Mouse (Mus musculus) E14TG2a.4 (cell line): Measurements from ENCODE around the gene Nudt5.

ENCODE experiments used
- H3K27me3 ChIP-seq: 2 replicates; pipeline ENCODE4 v1.6.1; 2014; ENCODE audit warnings: low read length, control low read depth; ENCODE audit not compliant: insufficient read depth
- H3K36me3 ChIP-seq: 2 replicates; pipeline ENCODE4 v1.6.1; 2014; ENCODE audit warnings: low read length, control low read depth; ENCODE audit not compliant: insufficient read depth
- H3K4me1 ChIP-seq: replicated peaks from 2 replicates; pipeline ENCODE4 v1.6.1; 2014; ENCODE audit warnings: low read depth, low read length, control low read depth
- H3K4me3 ChIP-seq: replicated peaks from 2 replicates; pipeline ENCODE4 v1.5.1; 2014; ENCODE audit warnings: mild to moderate bottlenecking, low read length
- H3K9me3 ChIP-seq: 2 replicates; pipeline ENCODE4 v1.6.1; 2014; ENCODE audit warnings: low read length, control low read depth
- CTCF ChIP-seq: conservative IDR thresholded peaks from 2 replicates; pipeline ENCODE4 v1.5.1; 2014; ENCODE audit warnings: low read length
- NANOG ChIP-seq: IDR thresholded peaks from 2 replicates; pipeline ENCODE4 v1.6.1; 2014; ENCODE audit warnings: borderline replicate concordance, low read length, mixed read lengths
- POU5F1 ChIP-seq: IDR thresholded peaks from 2 replicates; pipeline ENCODE4 v1.6.1; 2014; ENCODE audit warnings: low read length, borderline replicate concordance

The Nudt5 gene

DNA sequence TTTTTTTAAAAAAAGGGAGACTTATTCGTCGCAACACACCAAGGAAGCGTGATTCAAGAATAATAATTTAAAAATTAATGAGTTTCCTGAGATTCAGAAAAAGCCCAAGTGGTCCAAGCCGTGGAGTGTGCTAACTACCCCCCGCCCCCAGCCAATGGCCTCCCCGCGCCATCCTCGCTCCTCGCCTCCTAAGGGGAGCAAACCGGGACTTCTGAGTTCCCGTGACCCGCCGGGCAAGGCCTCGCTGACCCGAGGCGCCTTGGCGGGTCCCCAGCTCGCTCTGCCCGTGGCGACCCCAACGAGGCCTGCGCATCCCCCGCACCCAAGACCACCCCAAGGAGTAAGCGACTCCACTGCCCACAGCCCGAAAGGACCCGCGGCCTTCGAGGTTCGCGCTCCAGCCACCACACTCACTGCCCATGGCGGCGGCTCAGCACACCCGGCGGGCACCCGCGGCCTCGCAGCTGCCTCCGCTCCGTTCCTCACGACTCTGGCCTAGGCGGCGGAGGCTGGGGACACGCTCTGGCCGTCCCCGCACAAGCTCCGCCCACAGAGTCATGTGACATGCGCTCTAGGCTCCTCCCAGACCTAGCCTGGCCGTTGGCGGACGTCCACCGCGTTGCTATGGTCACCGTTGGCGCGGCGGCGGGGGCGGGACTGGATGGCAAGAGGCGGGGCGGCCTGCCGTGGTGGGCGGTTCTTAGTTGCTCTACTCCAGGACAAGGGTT, 50.2 kb downstream of the Nudt5 start, which contains the start of gene Sec61a2:
Gene Sec61a2, minus strand, starts transcription at position 590 of the 728 bp plus-strand sequence.
- TF ChIP-seq NANOG (no peak), CTCF (no peak), POU5F1 (no peak)

DNA sequence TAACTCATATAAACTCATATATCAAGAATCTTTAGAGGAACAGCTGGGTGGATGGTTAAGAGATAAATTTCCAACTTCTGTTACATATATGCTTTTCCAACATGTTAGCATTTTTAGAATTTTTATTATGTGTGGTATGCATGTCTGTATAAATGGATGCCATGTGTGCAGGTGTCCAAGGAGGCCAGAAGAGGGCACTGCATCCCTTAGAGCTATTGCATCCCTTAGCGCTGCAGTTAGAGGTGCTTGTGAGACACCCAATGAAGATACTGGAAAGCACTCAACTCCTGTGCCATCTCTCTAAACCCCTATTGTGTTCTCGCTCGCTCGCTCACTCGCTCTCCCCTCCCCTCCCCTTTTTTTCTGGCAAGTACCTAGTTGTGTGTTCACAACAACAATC, 55.3 kb downstream of the Nudt5 start:
- no peaks in the 10 kb centered on the region for H3K27me3 ChIP-seq
- H3K4me3 ChIP-seq: no peak overlapping the region
- peaks cover 54% of the 10 kb centered on the region for H3K36me3 ChIP-seq
- H3K9me3 ChIP-seq: no peaks in the 10 kb centered on the region
- peaks cover 4% of the 10 kb centered on the region; the same call in 1 of the 2 replicates for H3K4me1 ChIP-seq
- TF ChIP-seq NANOG (no peak), CTCF (peak; percentile 61)

More for the DNA sequence above, 50.2 kb downstream of the Nudt5 start, which contains the start of gene Sec61a2:
- Histone ChIP-seq H3K4me3 (peak within 1 kb of the TSS; percentile 93), H3K36me3 (peaks cover 43% of the 10 kb centered on the region), H3K27me3 (no peaks in the 10 kb centered on the region), H3K9me3 (no peaks in the 10 kb centered on the region), H3K4me1 (peaks cover 10% of the 10 kb centered on the region)

DNA sequence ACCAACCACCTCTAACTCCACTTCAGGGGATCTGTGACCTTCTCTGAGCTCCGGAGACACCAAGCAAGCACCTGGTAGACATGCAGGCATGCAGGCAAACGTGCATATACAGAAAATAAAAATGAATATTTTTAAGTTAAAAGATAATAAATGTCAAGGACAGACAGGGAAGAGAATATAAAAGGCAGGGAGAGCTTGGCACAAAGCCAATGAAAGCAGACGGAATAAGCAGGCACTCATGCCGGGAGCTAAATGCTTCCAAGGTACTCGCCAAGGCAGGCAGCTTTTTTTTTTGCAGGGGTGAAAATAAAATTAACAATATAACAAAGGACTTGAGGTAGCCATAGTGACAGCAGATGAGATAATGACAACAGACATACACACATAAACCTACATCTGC, 61.3 kb downstream of the Nudt5 start:
- H3K9me3 ChIP-seq: no peaks in the 10 kb centered on the region
- TF ChIP-seq CTCF (no peak), NANOG (no peak), POU5F1 (no peak)
- peaks cover 62% of the 10 kb centered on the region for H3K36me3 ChIP-seq
- no peak overlapping the region for H3K4me3 ChIP-seq
- no peaks in the 10 kb centered on the region for H3K27me3 ChIP-seq
- no peaks in the 10 kb centered on the region for H3K4me1 ChIP-seq

DNA sequence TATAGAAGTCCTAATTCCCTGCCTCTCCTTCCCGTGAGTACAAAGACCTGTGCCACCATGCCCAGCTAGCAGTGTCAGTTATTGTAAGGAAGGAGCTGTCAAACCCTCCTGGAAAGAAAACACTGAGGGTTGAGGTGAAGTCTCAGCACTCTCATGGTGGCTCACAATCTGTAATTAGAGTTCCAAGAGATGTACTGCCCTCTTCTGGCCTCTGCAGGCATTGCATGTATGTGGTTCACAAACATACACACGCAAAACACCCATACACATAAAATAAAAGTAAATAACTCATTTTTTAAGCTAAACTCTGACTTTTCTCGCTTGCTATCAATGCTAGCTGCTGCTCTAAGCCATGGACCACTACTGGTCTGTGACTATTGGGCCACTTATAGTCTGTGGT, 61.8 kb downstream of the Nudt5 start:
- TF ChIP-seq NANOG (no peak), CTCF (peak; percentile 81)
- no peaks in the 10 kb centered on the region for H3K27me3 ChIP-seq
- no peaks in the 10 kb centered on the region for H3K4me1 ChIP-seq
- H3K9me3 ChIP-seq: no peaks in the 10 kb centered on the region
- peaks cover 67% of the 10 kb centered on the region for H3K36me3 ChIP-seq
- no peak overlapping the region for H3K4me3 ChIP-seq

DNA sequence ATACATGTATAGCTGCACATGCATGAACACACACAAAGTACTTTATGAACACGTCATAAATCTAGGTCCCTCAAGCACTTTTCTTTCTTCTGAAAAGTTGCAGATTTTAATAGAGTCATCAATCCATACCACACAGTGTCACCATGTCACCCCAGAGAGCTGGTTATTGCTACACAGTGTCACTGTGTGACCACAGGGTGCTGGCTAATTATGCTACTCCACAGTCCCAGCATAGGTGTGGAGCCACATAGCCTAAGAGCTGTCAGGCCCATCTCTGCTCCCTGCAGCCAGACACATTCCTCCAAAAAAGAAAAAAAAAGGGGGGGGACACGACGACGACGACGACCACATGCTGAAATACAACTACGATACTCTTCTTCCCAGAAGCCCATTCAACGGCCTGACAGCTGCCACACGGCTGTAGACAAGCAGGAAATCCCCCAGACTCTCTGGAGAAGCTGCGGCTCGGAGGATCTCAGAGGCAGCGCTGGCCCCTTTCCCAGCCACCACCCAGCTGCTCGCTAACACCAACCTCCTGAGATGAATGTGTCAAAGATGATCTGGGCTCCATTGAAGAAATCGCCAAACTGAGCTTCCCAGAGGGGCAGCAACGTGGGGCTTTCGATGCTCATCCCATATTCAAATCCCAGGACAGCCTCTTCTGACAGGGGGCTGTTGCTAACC, 66.6 kb downstream of the Nudt5 start:
- Histone ChIP-seq H3K4me1 (no peaks in the 10 kb centered on the region), H3K36me3 (peaks cover 63% of the 10 kb centered on the region), H3K4me3 (no peak overlapping the region), H3K9me3 (no peaks in the 10 kb centered on the region), H3K27me3 (no peaks in the 10 kb centered on the region)
- no peak for TF ChIP-seq NANOG
